Mouse (Mus musculus) brown adipose tissue, adult 24 weeks (tissue): ENCODE measurements around the gene Hhatl. TPM values are rescaled to one million over a fixed set of nuclear protein-coding genes. Genes with fewer than 3 reads are reported as not detected.

Experiments used
- H3K27ac ChIP-seq: fragments of 200-500 bp; replicated peaks from 2 replicates; pipeline ENCODE4 v1.5.1; 2012; ENCODE audit warnings: low read depth, mild to moderate bottlenecking, low read length
- H3K4me1 ChIP-seq: fragments of 200-500 bp; 2 replicates; pipeline ENCODE4 v1.6.1; 2012; ENCODE audit warnings: low read length, mixed read lengths; ENCODE audit not compliant: control insufficient read depth, insufficient read depth, insufficient read length
- H3K4me3 ChIP-seq: fragments of 200-500 bp; 2 replicates; pipeline ENCODE4 v1.5.1; 2012; ENCODE audit warnings: low read depth, mild to moderate bottlenecking, low read length, moderate library complexity; ENCODE audit not compliant: insufficient read depth
- polyA plus RNA-seq: library from polyadenylated mRNA; stranded (reverse); fragments of >200 nt; gene quantifications from 2 replicates; pipeline ENCODE4 v1.2.4, GENCODE M21; 2012; ENCODE audit not compliant: missing spikeins, insufficient read depth, insufficient read length

Gene Hhatl
- polyA plus RNA-seq, 1 experiment: 1.7 TPM

GRCm38 (mm10) chr9:121778066-121778624, 14.2 kb downstream of the Hhatl start:
- H3K4me3 ChIP-seq: no peak overlapping the region
- no peak overlapping the region for H3K27ac ChIP-seq
- no peaks in the 10 kb centered on the region for H3K4me1 ChIP-seq

- H3K4me3 ChIP-seq: no peak within 1 kb of the TSS
- no peaks in the 10 kb centered on the region for H3K4me1 ChIP-seq
- no peak within 1 kb of the TSS for H3K27ac ChIP-seq
Measured at GRCm38 (mm10) chr9:121777484-121778065, 14.7 kb downstream of the Hhatl start, which contains the start of gene Klhl40. Gene Klhl40 (plus strand): TSS chr9:121777607.

- Histone ChIP-seq H3K4me3 (no peak overlapping the region), H3K27ac (no peak overlapping the region), H3K4me1 (no peaks in the 10 kb centered on the region)
Measured at GRCm38 (mm10) chr9:121776511-121776910, 15.8 kb downstream of the Hhatl start.

- Histone ChIP-seq H3K27ac (no peak overlapping the region), H3K4me1 (no peaks in the 10 kb centered on the region), H3K4me3 (no peak overlapping the region)
Measured at GRCm38 (mm10) chr9:121775951-121776350, 16.4 kb downstream of the Hhatl start.

- no peak overlapping the region for H3K27ac ChIP-seq
- no peaks in the 10 kb centered on the region for H3K4me1 ChIP-seq
- no peak overlapping the region for H3K4me3 ChIP-seq
Measured at GRCm38 (mm10) chr9:121772412-121772811, 19.9 kb downstream of the Hhatl start.

GRCm38 (mm10) chr9:121765166-121765855, 27.0 kb downstream of the Hhatl start:
- Histone ChIP-seq H3K4me3 (no peak overlapping the region), H3K27ac (no peak overlapping the region), H3K4me1 (no peaks in the 10 kb centered on the region; the same call in 1 of the 2 replicates)

GRCm38 (mm10) chr9:121763716-121764115, 28.6 kb downstream of the Hhatl start:
- Histone ChIP-seq H3K27ac (no peak overlapping the region), H3K4me3 (no peak overlapping the region), H3K4me1 (no peaks in the 10 kb centered on the region; the same call in 1 of the 2 replicates)

GRCm38 (mm10) chr9:121762761-121763160, 29.5 kb downstream of the Hhatl start:
- H3K27ac ChIP-seq: no peak overlapping the region
- H3K4me1 ChIP-seq: no peaks in the 10 kb centered on the region; the same call in 1 of the 2 replicates
- no peak overlapping the region for H3K4me3 ChIP-seq

GRCm38 (mm10) chr9:121762248-121762647, 30.1 kb downstream of the Hhatl start:
- Histone ChIP-seq H3K27ac (no peak overlapping the region), H3K4me1 (no peaks in the 10 kb centered on the region; the same call in 1 of the 2 replicates)

GRCm38 (mm10) chr9:121761787-121762186, 30.5 kb downstream of the Hhatl start:
- H3K4me1 ChIP-seq: no peaks in the 10 kb centered on the region; the same call in 1 of the 2 replicates
- no peak overlapping the region for H3K27ac ChIP-seq
- H3K4me3 ChIP-seq: no peak overlapping the region

More at GRCm38 (mm10) chr9:121762248-121762647, 30.1 kb downstream of the Hhatl start:
- H3K4me3 ChIP-seq: no peak overlapping the region

GRCm38 (mm10) chr9:121761091-121761665, 31.1 kb downstream of the Hhatl start:
- H3K4me3 ChIP-seq: peak overlapping the region; percentile 94
- no peak overlapping the region for H3K27ac ChIP-seq
- H3K4me1 ChIP-seq: no peaks in the 10 kb centered on the region; the same call in 1 of the 2 replicates

GRCm38 (mm10) chr9:121760271-121761090, 31.8 kb downstream of the Hhatl start:
- peak overlapping the region; percentile 94 for H3K4me3 ChIP-seq
- H3K27ac ChIP-seq: no peak overlapping the region

GRCm38 (mm10) chr9:121759091-121760081, 32.9 kb downstream of the Hhatl start, which contains the start of gene Zfp651:
Gene Zfp651 (plus strand): TSS chr9:121759330.
- H3K27ac ChIP-seq: no peak within 1 kb of the TSS
- H3K4me1 ChIP-seq: no peaks in the 10 kb centered on the region; the same call in 1 of the 2 replicates
- H3K4me3 ChIP-seq: peak within 1 kb of the TSS; percentile 94

More at GRCm38 (mm10) chr9:121760271-121761090, 31.8 kb downstream of the Hhatl start:
- H3K4me1 ChIP-seq: no peaks in the 10 kb centered on the region; the same call in 1 of the 2 replicates
